Mouse (Mus musculus): ENCODE measurements at regions not wholly inside any gene's neighbourhood (a gene's known extent, or its start where the extent isn't known, plus 50 kb on each side); places are given as distances from the start of the nearest gene placed in this dataset.
A peak's percentile ranks its signal among the peaks of the same experiment; 100 is the strongest.

- no peak overlapping the region for H3K9ac ChIP-seq (ENCODE audit: low read depth, low read length)
- 24% methylated on average over 8 of the region's 8 CpGs for WGBS
- no peak for ATAC-seq (ENCODE audit: low FRiP score, low TSS enrichment)
- H3K27me3 ChIP-seq (ENCODE audit: control insufficient read depth, insufficient read depth, low read length), result 0 out of 2 replicates have a peak, but pooled peaks cover 2% of the 10 kb centered on the region
- no peak overlapping the region for H3K27ac ChIP-seq (ENCODE audit: low read depth, low read length)
- no peak overlapping the region for H3K4me3 ChIP-seq (ENCODE audit: low read length)
- peaks cover under 1% of the 10 kb centered on the region; the same call in 1 of the 2 replicates for H3K4me1 ChIP-seq (ENCODE audit: control insufficient read depth, insufficient read depth, low read length)
- H3K4me2 ChIP-seq (replicated peaks; ENCODE audit: low read depth, low read length), result no peak overlapping the region
- no peaks in the 10 kb centered on the region for H3K9me3 ChIP-seq (ENCODE audit: control insufficient read depth, low read length)
- H3K36me3 ChIP-seq (ENCODE audit: control insufficient read depth, insufficient read depth, low read length), result no peaks in the 10 kb centered on the region
Observed at GRCm38 (mm10) chr16:29876196-29876595, 188.0 kb upstream of the Hes1 start.

- Histone ChIP-seq H3K27me3 (ENCODE audit: control insufficient read depth, insufficient read depth, low read length) (0 out of 2 replicates have a peak, but pooled peaks cover 2% of the 10 kb centered on the region), H3K36me3 (ENCODE audit: control insufficient read depth, insufficient read depth, low read length) (no peaks in the 10 kb centered on the region), H3K4me3 (ENCODE audit: low read length) (no peak overlapping the region), H3K4me1 (ENCODE audit: control insufficient read depth, insufficient read depth, low read length) (peaks cover 11% of the 10 kb centered on the region), H3K9me3 (ENCODE audit: control insufficient read depth, low read length) (no peaks in the 10 kb centered on the region), H3K9ac (ENCODE audit: low read depth, low read length) (no peak overlapping the region), H3K27ac (ENCODE audit: low read depth, low read length) (no peak overlapping the region), H3K4me2 (replicated peaks; ENCODE audit: low read depth, low read length) (no peak overlapping the region)
- 40% methylated on average over 10 of the region's 10 CpGs for WGBS
- no peak for ATAC-seq (ENCODE audit: low FRiP score, low TSS enrichment)
Observed at GRCm38 (mm10) chr16:29877372-29878123, 186.6 kb upstream of the Hes1 start.

GRCm38 (mm10) chr16:29879665-29880064 lies 184.5 kb upstream of the Hes1 start:
- Histone ChIP-seq H3K9ac (ENCODE audit: low read depth, low read length) (no peak overlapping the region), H3K9me3 (ENCODE audit: control insufficient read depth, low read length) (no peaks in the 10 kb centered on the region), H3K27ac (ENCODE audit: low read depth, low read length) (no peak overlapping the region), H3K4me3 (ENCODE audit: low read length) (no peak overlapping the region), H3K4me2 (replicated peaks; ENCODE audit: low read depth, low read length) (no peak overlapping the region), H3K27me3 (ENCODE audit: control insufficient read depth, insufficient read depth, low read length) (0 out of 2 replicates have a peak, but pooled peaks cover 2% of the 10 kb centered on the region), H3K36me3 (ENCODE audit: control insufficient read depth, insufficient read depth, low read length) (no peaks in the 10 kb centered on the region), H3K4me1 (ENCODE audit: control insufficient read depth, insufficient read depth, low read length) (peaks cover 24% of the 10 kb centered on the region)
- WGBS, result 81% methylated on average over 6 of the region's 6 CpGs
- no peak for ATAC-seq (ENCODE audit: low FRiP score, low TSS enrichment)

GRCm38 (mm10) chr16:29881497-29881896 lies 182.7 kb upstream of the Hes1 start:
- no peak overlapping the region for H3K4me3 ChIP-seq (ENCODE audit: low read length)
- no peak overlapping the region for H3K9ac ChIP-seq (ENCODE audit: low read depth, low read length)
- no peaks in the 10 kb centered on the region for H3K36me3 ChIP-seq (ENCODE audit: control insufficient read depth, insufficient read depth, low read length)
- no peak overlapping the region for H3K27ac ChIP-seq (ENCODE audit: low read depth, low read length)
- no peaks in the 10 kb centered on the region for H3K9me3 ChIP-seq (ENCODE audit: control insufficient read depth, low read length)
- peaks cover 24% of the 10 kb centered on the region for H3K4me1 ChIP-seq (ENCODE audit: control insufficient read depth, insufficient read depth, low read length)
- WGBS, result 45% methylated on average over 12 of the region's 12 CpGs
- H3K4me2 ChIP-seq (replicated peaks; ENCODE audit: low read depth, low read length), result no peak overlapping the region
- no peak for ATAC-seq (ENCODE audit: low FRiP score, low TSS enrichment)
- 0 out of 2 replicates have a peak, but pooled peaks cover 2% of the 10 kb centered on the region for H3K27me3 ChIP-seq (ENCODE audit: control insufficient read depth, insufficient read depth, low read length)

GRCm38 (mm10) chr16:29882226-29882972 lies 181.8 kb upstream of the Hes1 start:
- ATAC-seq (ENCODE audit: low FRiP score, low TSS enrichment), result peak; percentile 51
- Histone ChIP-seq H3K36me3 (ENCODE audit: control insufficient read depth, insufficient read depth, low read length) (no peaks in the 10 kb centered on the region), H3K27me3 (ENCODE audit: control insufficient read depth, insufficient read depth, low read length) (0 out of 2 replicates have a peak, but pooled peaks cover 2% of the 10 kb centered on the region), H3K4me1 (ENCODE audit: control insufficient read depth, insufficient read depth, low read length) (peaks cover 24% of the 10 kb centered on the region), H3K4me2 (replicated peaks; ENCODE audit: low read depth, low read length) (no peak overlapping the region), H3K9me3 (ENCODE audit: control insufficient read depth, low read length) (no peaks in the 10 kb centered on the region), H3K27ac (ENCODE audit: low read depth, low read length) (no peak overlapping the region), H3K4me3 (ENCODE audit: low read length) (no peak overlapping the region), H3K9ac (ENCODE audit: low read depth, low read length) (0 out of 2 replicates have a peak overlapping the region, but pooled peaks have one; percentile 23)
- 12% methylated on average over 10 of the region's 10 CpGs for WGBS

GRCm38 (mm10) chr16:29883252-29883992 lies 180.8 kb upstream of the Hes1 start:
- Histone ChIP-seq H3K4me2 (replicated peaks; ENCODE audit: low read depth, low read length) (no peak overlapping the region), H3K9ac (ENCODE audit: low read depth, low read length) (no peak overlapping the region), H3K4me1 (ENCODE audit: control insufficient read depth, insufficient read depth, low read length) (peaks cover 24% of the 10 kb centered on the region), H3K36me3 (ENCODE audit: control insufficient read depth, insufficient read depth, low read length) (no peaks in the 10 kb centered on the region), H3K27ac (ENCODE audit: low read depth, low read length) (no peak overlapping the region), H3K9me3 (ENCODE audit: control insufficient read depth, low read length) (0 out of 2 replicates have a peak, but pooled peaks cover 4% of the 10 kb centered on the region), H3K27me3 (ENCODE audit: control insufficient read depth, insufficient read depth, low read length) (0 out of 2 replicates have a peak, but pooled peaks cover 2% of the 10 kb centered on the region), H3K4me3 (ENCODE audit: low read length) (no peak overlapping the region)
- no peak; the same call in 1 of the 2 replicates for ATAC-seq (ENCODE audit: low FRiP score, low TSS enrichment)
- WGBS, result 21% methylated on average over 10 of the region's 10 CpGs

GRCm38 (mm10) chr16:29884899-29885298 lies 179.3 kb upstream of the Hes1 start:
- no peak overlapping the region for H3K9ac ChIP-seq (ENCODE audit: low read depth, low read length)
- 82% methylated on average over 4 of the region's 4 CpGs for WGBS
- no peaks in the 10 kb centered on the region for H3K36me3 ChIP-seq (ENCODE audit: control insufficient read depth, insufficient read depth, low read length)
- H3K27me3 ChIP-seq (ENCODE audit: control insufficient read depth, insufficient read depth, low read length), result 0 out of 2 replicates have a peak, but pooled peaks cover 2% of the 10 kb centered on the region
- H3K9me3 ChIP-seq (ENCODE audit: control insufficient read depth, low read length), result 0 out of 2 replicates have a peak, but pooled peaks cover 4% of the 10 kb centered on the region
- no peak overlapping the region for H3K4me2 ChIP-seq (replicated peaks; ENCODE audit: low read depth, low read length)
- no peak for ATAC-seq (ENCODE audit: low FRiP score, low TSS enrichment)
- H3K4me1 ChIP-seq (ENCODE audit: control insufficient read depth, insufficient read depth, low read length), result peaks cover 24% of the 10 kb centered on the region
- H3K27ac ChIP-seq (ENCODE audit: low read depth, low read length), result no peak overlapping the region
- no peak overlapping the region for H3K4me3 ChIP-seq (ENCODE audit: low read length)

- Histone ChIP-seq H3K27ac (ENCODE audit: low read depth, low read length) (no peak overlapping the region), H3K4me1 (ENCODE audit: control insufficient read depth, insufficient read depth, low read length) (peaks cover 23% of the 10 kb centered on the region), H3K36me3 (ENCODE audit: control insufficient read depth, insufficient read depth, low read length) (no peaks in the 10 kb centered on the region), H3K27me3 (ENCODE audit: control insufficient read depth, insufficient read depth, low read length) (no peaks in the 10 kb centered on the region), H3K9ac (ENCODE audit: low read depth, low read length) (no peak overlapping the region), H3K9me3 (ENCODE audit: control insufficient read depth, low read length) (0 out of 2 replicates have a peak, but pooled peaks cover 4% of the 10 kb centered on the region), H3K4me2 (replicated peaks; ENCODE audit: low read depth, low read length) (no peak overlapping the region), H3K4me3 (ENCODE audit: low read length) (no peak overlapping the region)
- 67% methylated on average over 4 of the region's 4 CpGs for WGBS
- ATAC-seq (ENCODE audit: low FRiP score, low TSS enrichment), result no peak
Observed at GRCm38 (mm10) chr16:29886755-29887154, 177.4 kb upstream of the Hes1 start.

All from kidney, embryonic 14.5 days (tissue).